Mouse (Mus musculus): ENCODE data around the gene Dnah7b. TPM values are rescaled to one million over a fixed set of nuclear protein-coding genes. Genes with fewer than 3 reads are reported as not detected.
"Not testable (repeated sequence)": the region's sequence is repeated elsewhere in the genome, so short reads cannot be mapped to it uniquely, and the experiment has no call there.

Dnah7b gene
- polyA plus RNA-seq, 1 experiment = 4.1 TPM

GRCm38 (mm10) chr1:46128058-46128457, 61.9 kb downstream of the Dnah7b start:
- Histone ChIP-seq H3K27ac (ENCODE audit: insufficient read depth, low read length) (no peak overlapping the region), H3K4me3 (ENCODE audit: insufficient read depth, low read length) (no peak overlapping the region), H3K4me1 (ENCODE audit: control insufficient read depth, insufficient read depth, low read length) (no peaks in the 10 kb centered on the region)
- TF ChIP-seq POLR2A (IDR thresholded peaks at IDR 0.05; ENCODE audit: extremely low read depth, insufficient read depth, low read length) = no peak
- no peak for TF ChIP-seq CTCF (IDR thresholded peaks at IDR 0.05; ENCODE audit: extremely low read depth, insufficient read depth, low read length)

- not testable (repeated sequence) for H3K27ac ChIP-seq (ENCODE audit: insufficient read depth, low read length); H3K4me3 ChIP-seq (ENCODE audit: insufficient read depth, low read length); H3K4me1 ChIP-seq (ENCODE audit: control insufficient read depth, insufficient read depth, low read length)
Observed at GRCm38 (mm10) chr1:46196835-46197234, 130.7 kb downstream of the Dnah7b start.

DNA sequence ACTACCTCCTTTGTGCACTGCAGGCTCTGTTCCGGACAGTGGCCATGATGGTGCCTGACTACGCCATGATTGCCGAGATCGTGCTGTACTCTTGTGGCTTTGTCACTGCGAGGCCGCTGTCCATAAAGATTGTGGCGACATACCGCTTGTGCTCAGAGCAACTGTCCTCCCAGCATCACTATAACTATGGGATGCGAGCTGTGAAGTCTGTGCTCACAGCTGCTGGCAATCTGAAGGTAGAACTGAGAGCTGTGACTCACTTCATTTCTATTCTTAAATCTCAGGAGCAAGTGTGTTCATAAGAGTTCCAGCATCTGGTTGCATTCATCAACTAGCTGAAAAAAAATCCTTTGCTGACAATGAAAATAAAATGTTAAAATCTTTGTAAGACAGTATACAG, 135.1 kb downstream of the Dnah7b start:
- not testable (repeated sequence) for H3K27ac ChIP-seq (ENCODE audit: insufficient read depth, low read length); H3K4me3 ChIP-seq (ENCODE audit: insufficient read depth, low read length); H3K4me1 ChIP-seq (ENCODE audit: control insufficient read depth, insufficient read depth, low read length)

- H3K4me3 ChIP-seq (ENCODE audit: insufficient read depth, low read length); H3K4me1 ChIP-seq (ENCODE audit: control insufficient read depth, insufficient read depth, low read length); H3K27ac ChIP-seq (ENCODE audit: insufficient read depth, low read length): not testable (repeated sequence)
Observed at GRCm38 (mm10) chr1:46210014-46210588, 144.0 kb downstream of the Dnah7b start.

GRCm38 (mm10) chr1:46222704-46223103, 156.6 kb downstream of the Dnah7b start:
- H3K27ac ChIP-seq (ENCODE audit: insufficient read depth, low read length); H3K4me3 ChIP-seq (ENCODE audit: insufficient read depth, low read length); H3K4me1 ChIP-seq (ENCODE audit: control insufficient read depth, insufficient read depth, low read length): not testable (repeated sequence)

DNA sequence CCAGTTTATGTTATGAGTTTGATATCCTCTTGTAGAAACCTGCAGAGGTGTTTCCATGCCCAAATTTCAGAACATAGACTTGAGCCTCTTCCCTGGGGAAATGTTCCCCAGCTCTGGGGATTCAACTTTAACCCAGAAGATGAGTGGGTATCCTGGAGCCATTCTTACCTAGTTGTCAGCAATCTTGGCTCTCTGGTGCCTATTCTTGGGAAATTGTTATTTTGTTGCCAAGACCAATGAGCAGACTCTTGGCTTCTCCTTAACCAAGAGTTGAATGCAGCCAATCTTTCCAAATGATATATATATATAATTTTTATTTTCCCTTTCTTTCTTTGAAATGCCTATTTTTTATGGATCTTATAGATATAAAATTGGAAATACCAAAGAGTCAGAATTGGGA, 160.0 kb downstream of the Dnah7b start:
- not testable (repeated sequence) for H3K4me1 ChIP-seq (ENCODE audit: control insufficient read depth, insufficient read depth, low read length); H3K27ac ChIP-seq (ENCODE audit: insufficient read depth, low read length); H3K4me3 ChIP-seq (ENCODE audit: insufficient read depth, low read length)

DNA sequence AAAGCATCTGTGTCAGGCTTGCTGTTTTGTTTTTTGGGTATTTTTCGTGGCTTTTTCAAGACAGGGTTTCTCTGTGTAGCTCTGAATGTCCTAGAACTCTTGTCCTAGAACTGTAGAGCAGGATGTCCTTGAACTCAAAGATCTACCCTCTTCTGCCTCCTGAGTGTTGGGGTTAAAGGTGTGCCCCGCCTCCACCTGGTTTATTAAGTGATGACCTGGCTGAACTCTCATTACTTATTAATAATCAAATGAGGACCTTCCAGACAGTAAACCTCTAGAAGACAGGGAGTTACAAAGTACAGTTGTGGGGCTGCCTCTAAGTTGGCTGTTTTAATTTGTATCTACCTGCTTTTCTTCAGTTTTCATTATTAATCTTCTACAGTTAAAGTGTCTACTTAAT, 202.7 kb downstream of the Dnah7b start:
- not testable (repeated sequence) for H3K4me3 ChIP-seq (ENCODE audit: insufficient read depth, low read length); H3K4me1 ChIP-seq (ENCODE audit: control insufficient read depth, insufficient read depth, low read length); H3K27ac ChIP-seq (ENCODE audit: insufficient read depth, low read length)

GRCm38 (mm10) chr1:46271927-46272326, 205.8 kb downstream of the Dnah7b start:
- H3K27ac ChIP-seq (ENCODE audit: insufficient read depth, low read length) = no peak overlapping the region
- TF ChIP-seq POLR2A (IDR thresholded peaks at IDR 0.05; ENCODE audit: extremely low read depth, insufficient read depth, low read length) (no peak), CTCF (IDR thresholded peaks at IDR 0.05; ENCODE audit: extremely low read depth, insufficient read depth, low read length) (no peak)
- H3K4me3 ChIP-seq (ENCODE audit: insufficient read depth, low read length) = no peak overlapping the region
- H3K4me1 ChIP-seq (ENCODE audit: control insufficient read depth, insufficient read depth, low read length) = no peaks in the 10 kb centered on the region

DNA sequence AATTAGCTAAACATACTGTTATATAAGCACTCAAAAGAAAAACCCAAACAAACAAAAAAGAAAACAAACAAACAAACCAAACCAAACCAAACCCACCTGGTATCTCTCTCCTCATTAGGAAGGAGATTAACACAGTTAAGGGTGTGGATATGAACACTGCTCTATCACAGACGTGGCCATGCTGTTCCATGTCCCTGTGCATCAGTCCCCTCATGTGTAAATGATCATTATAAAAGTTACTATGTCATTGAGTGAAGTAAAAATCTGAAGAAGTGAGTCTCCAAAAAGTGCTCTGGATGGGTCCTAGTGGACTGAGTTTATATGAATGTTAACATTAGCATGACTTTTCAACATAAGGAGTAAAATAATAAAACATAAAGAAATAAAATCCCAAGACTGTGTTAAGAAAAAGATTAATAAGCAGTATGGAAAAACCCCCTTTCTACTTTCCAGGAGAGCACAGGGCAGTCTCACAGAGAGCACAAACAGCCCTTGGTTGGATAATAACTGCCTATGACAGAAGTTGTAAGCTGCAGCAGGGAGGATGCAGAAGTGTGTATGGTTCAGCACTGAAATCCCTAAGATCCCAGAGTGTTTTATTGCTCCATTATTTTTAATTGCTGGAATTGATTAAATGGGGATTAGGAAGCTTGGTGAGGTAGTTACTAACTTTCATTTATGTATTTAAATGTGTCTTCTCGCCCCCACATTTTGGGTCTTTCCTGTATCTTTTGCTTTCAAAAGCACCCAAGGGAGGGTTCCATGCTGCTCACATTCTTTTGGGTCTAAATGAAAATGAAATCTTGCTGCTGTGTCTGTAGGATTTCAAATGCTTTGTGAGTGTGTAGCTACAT, 212.2 kb downstream of the Dnah7b start:
- H3K27ac ChIP-seq (ENCODE audit: insufficient read depth, low read length); H3K4me1 ChIP-seq (ENCODE audit: control insufficient read depth, insufficient read depth, low read length); H3K4me3 ChIP-seq (ENCODE audit: insufficient read depth, low read length): not testable (repeated sequence)

GRCm38 (mm10) chr1:46278911-46279565, 212.9 kb downstream of the Dnah7b start:
- H3K27ac ChIP-seq (ENCODE audit: insufficient read depth, low read length); H3K4me1 ChIP-seq (ENCODE audit: control insufficient read depth, insufficient read depth, low read length); H3K4me3 ChIP-seq (ENCODE audit: insufficient read depth, low read length): not testable (repeated sequence)

- not testable (repeated sequence) for H3K27ac ChIP-seq (ENCODE audit: insufficient read depth, low read length); H3K4me1 ChIP-seq (ENCODE audit: control insufficient read depth, insufficient read depth, low read length); H3K4me3 ChIP-seq (ENCODE audit: insufficient read depth, low read length)
Observed at GRCm38 (mm10) chr1:46294451-46294850, 228.3 kb downstream of the Dnah7b start.

DNA sequence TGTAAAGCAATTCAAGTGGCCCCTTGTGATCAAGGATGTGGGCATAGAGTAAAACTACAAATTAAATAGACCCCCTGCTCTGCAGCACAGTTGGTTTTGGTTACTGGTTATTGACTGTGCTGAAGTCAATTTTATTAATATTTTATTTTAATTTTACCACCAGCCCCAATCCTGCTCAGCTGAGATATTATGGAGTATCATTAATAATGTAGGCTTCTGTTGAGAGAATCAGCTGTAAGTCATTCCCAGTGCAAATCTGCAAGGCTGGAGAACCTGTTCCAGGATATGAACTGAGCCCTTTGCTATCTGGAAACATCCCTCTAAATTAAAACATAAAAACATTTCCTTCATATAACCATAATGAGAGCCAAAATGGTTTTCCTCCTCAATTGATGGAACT, 259.8 kb downstream of the Dnah7b start:
- H3K4me1 ChIP-seq (ENCODE audit: control insufficient read depth, insufficient read depth, low read length); H3K4me3 ChIP-seq (ENCODE audit: insufficient read depth, low read length); H3K27ac ChIP-seq (ENCODE audit: insufficient read depth, low read length): not testable (repeated sequence)

GRCm38 (mm10) chr1:46345301-46345700, 279.2 kb downstream of the Dnah7b start:
- not testable (repeated sequence) for H3K4me1 ChIP-seq (ENCODE audit: control insufficient read depth, insufficient read depth, low read length); H3K27ac ChIP-seq (ENCODE audit: insufficient read depth, low read length); H3K4me3 ChIP-seq (ENCODE audit: insufficient read depth, low read length)

DNA sequence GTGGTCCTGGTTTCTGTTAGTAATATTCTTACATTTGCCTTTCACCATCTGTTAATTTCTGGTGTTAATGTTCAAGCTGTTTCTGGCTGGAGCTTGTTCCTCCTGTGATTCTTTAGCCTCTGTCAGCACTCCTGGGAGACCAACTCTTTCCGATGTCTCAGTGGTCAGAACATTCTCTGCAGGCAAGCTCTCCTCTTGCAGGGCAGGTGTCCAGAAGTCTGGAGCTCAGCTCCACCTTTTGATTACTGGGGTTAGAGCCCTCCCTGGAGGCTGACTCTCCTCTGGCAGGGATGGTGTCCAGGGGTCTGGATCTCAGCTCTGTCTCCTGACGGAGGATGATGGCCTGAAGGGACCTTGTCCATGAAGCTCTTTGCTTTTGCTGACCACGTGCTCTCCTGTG, 314.5 kb downstream of the Dnah7b start:
- not testable (repeated sequence) for H3K4me1 ChIP-seq (ENCODE audit: control insufficient read depth, insufficient read depth, low read length); H3K27ac ChIP-seq (ENCODE audit: insufficient read depth, low read length); H3K4me3 ChIP-seq (ENCODE audit: insufficient read depth, low read length)

- not testable (repeated sequence) for H3K4me1 ChIP-seq (ENCODE audit: control insufficient read depth, insufficient read depth, low read length); H3K4me3 ChIP-seq (ENCODE audit: insufficient read depth, low read length); H3K27ac ChIP-seq (ENCODE audit: insufficient read depth, low read length)
Observed at GRCm38 (mm10) chr1:46394681-46395297, 328.7 kb downstream of the Dnah7b start.

Data from cortical plate, adult 2 months (tissue).